Mouse (Mus musculus) midbrain, embryonic 11.5 days (tissue): ENCODE data around the gene Rorc. TPM values are rescaled to one million over a fixed set of nuclear protein-coding genes. Genes with fewer than 3 reads are reported as not detected.

Source experiments
- ATAC-seq: fragments of 200-750 bp; cut with Nextera tagmentation; 2 replicates; pipeline ENCODE4 v1.8.0; 2017; ENCODE audit warnings: moderate TSS enrichment, moderate library complexity; ENCODE audit not compliant: low FRiP score
- DNase-seq: peaks from one replicate; pipeline ENCODE4 v3.0.0; 2015; ENCODE audit warnings: low spot score; ENCODE audit errors: missing footprints
- H3K27ac ChIP-seq: fragments of 300-500 bp; sonication (generic); 2 replicates; pipeline ENCODE4 v1.5.1; 2014; ENCODE audit warnings: low read depth, low read length
- H3K27me3 ChIP-seq: fragments of 300-500 bp; sonication (generic); 2 replicates; pipeline ENCODE4 v1.6.1; 2014; ENCODE audit warnings: mild to moderate bottlenecking, low read length, moderate library complexity, mixed read lengths; ENCODE audit not compliant: control insufficient read depth, insufficient read depth
- H3K36me3 ChIP-seq: fragments of 300-500 bp; sonication (generic); 2 replicates; pipeline ENCODE4 v1.6.1; 2014; ENCODE audit warnings: mild to moderate bottlenecking, low read length, moderate library complexity, mixed read lengths; ENCODE audit not compliant: control insufficient read depth, insufficient read depth
- H3K4me1 ChIP-seq: fragments of 300-500 bp; sonication (generic); 2 replicates; pipeline ENCODE4 v1.6.1; 2014; ENCODE audit warnings: low read length; ENCODE audit not compliant: control insufficient read depth, insufficient read depth
- H3K4me2 ChIP-seq: fragments of 300-500 bp; sonication (generic); 2 replicates; pipeline ENCODE4 v1.6.1; 2014; ENCODE audit warnings: mild to moderate bottlenecking, moderate library complexity
- H3K4me3 ChIP-seq: fragments of 300-500 bp; sonication (generic); 2 replicates; pipeline ENCODE4 v1.5.1; 2014; ENCODE audit warnings: low read depth, low read length
- H3K9ac ChIP-seq: fragments of 300-500 bp; sonication (generic); 2 replicates; pipeline ENCODE4 v1.6.1; 2014; ENCODE audit warnings: low read length
- H3K9me3 ChIP-seq: fragments of 300-500 bp; sonication (generic); 2 replicates; pipeline ENCODE4 v1.6.1; 2016; ENCODE audit warnings: low read length; ENCODE audit not compliant: control insufficient read depth
- WGBS: fragments of 180-500 bp; shearing (Covaris S2); extraction: QIAGEN DNeasy Blood & Tissue Kit; methylation state at CpG from one replicate; pipeline ENCODE4 v1.1.7; 2014; 5-methylcytosine and 5-hydroxymethylcytosine counted together
- polyA plus RNA-seq: library from polyadenylated mRNA; unstranded; fragments of >200 nt; fragmentation: Nextera tagmentation; extraction: Ambion mirVana; gene quantifications from 2 replicates; pipeline ENCODE4 v1.2.1, GENCODE M21; 2014

The Rorc gene
- polyA plus RNA-seq, 1 experiment from 2014 or later: 0.14 TPM

DNA sequence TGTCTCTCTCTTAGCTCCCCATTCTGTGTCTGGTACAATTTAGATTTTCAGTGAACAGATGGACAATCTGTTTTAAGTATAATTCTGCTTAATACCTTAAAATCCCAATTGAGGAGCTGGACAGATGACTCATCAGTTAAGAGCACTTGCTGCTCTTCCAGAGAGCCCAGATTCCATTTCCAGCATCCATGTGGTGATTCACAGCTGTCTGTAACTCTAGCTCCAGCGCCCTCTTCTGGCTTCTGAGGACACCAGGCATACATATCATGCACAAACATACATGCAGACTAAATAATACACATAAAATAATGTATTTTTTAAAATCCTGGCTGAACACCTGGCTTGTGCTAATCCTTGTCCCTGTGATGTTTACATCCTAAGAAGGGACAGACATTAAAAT, 11.8 kb upstream of the Rorc start:
- no peak overlapping the region for H3K9ac ChIP-seq
- H3K4me3 ChIP-seq: no peak overlapping the region
- no peaks in the 10 kb centered on the region for H3K36me3 ChIP-seq
- DNase-seq (no peak), ATAC-seq (no peak)
- no peak overlapping the region for H3K4me2 ChIP-seq
- H3K27ac ChIP-seq: no peak overlapping the region
- H3K9me3 ChIP-seq: peaks cover 3% of the 10 kb centered on the region; the same call in 1 of the 2 replicates
- H3K4me1 ChIP-seq: peaks cover 3% of the 10 kb centered on the region
- H3K27me3 ChIP-seq: peaks cover 29% of the 10 kb centered on the region
- WGBS: 3% methylated on average over 1 of the region's 1 CpGs

DNA sequence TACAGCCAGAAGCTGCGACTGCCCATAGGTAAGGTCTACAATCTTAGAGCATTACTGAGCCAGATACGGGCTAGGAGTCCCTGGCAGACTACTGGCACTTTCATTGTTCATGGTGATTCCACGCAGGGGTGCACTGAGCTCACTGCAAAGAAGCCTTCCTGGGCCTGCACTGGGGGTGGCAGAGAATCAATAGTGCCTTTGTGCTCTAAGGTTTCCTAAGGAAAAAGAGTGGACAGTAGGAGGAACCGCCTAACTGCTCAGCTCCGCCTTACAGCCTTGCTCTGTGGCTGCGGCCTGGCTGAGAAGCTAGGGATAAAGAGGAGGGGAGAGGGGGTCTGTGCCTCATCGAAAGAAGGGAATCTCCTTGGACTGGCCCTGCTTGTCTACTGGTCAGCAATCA, 10.5 kb upstream of the Rorc start, which contains the start of gene C2cd4d:
C2cd4d (plus strand) TSS at position 301 of the 400 bp plus-strand sequence.
- no peak for ATAC-seq
- WGBS: 29% methylated on average over 7 of the region's 7 CpGs
- no peak within 1 kb of the TSS for H3K27ac ChIP-seq
- DNase-seq: peak; percentile 86
- peaks cover 29% of the 10 kb centered on the region for H3K27me3 ChIP-seq
- H3K4me1 ChIP-seq: peaks cover 3% of the 10 kb centered on the region
- H3K4me3 ChIP-seq: peak within 1 kb of the TSS; percentile 55
- H3K36me3 ChIP-seq: no peaks in the 10 kb centered on the region
- H3K9ac ChIP-seq: peak within 1 kb of the TSS; percentile 86
- peaks cover 3% of the 10 kb centered on the region; the same call in 1 of the 2 replicates for H3K9me3 ChIP-seq
- peak within 1 kb of the TSS; percentile 82 for H3K4me2 ChIP-seq

DNA sequence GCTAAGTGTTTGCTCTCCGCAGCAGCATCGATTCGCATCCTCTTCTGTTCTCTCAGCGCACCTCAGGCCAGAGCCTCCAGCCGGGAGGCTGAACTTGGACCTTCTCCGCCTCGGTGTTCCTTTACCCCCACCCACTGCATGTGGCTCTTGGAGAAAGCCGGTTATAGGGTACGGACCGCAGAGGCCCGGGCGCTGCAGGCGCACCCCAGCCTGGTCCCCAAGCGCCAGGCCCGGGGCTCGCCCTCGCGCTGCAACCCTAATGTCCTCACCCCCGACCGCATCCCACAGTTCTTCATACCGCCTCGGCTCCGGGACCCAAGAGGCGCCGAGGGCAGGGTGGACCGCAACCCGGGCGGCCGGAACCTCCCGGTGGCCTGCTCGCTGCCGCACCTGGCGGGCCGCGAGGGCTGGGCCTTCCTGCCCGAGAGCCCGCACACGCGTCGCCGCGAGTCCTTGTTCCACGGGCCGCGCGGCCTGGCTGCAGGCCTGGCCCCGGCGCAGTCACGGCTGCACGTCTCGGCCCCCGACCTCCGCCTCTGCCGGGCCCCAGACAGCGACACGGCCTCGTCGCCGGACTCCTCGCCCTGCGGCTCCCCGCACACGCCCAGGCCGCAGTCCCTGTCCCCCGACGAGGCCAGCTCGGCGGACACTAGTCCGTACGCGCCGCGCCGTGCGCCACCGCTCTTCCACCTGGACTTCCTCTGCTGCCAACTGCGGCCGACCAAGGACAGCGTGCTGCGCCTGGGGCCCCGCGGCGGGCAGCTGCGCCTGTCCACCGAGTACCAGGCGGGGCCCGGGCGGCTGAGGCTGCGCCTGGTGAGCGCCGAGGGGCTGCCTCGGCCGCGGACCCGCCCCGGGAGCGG, 9.1 kb upstream of the Rorc start:
- peak; percentile 96 for DNase-seq
- ATAC-seq: peak; percentile 79
- Histone ChIP-seq H3K9me3 (peaks cover 3% of the 10 kb centered on the region; the same call in 1 of the 2 replicates), H3K27ac (no peak overlapping the region), H3K9ac (peak overlapping the region; percentile 86), H3K27me3 (peaks cover 29% of the 10 kb centered on the region), H3K36me3 (no peaks in the 10 kb centered on the region), H3K4me1 (peaks cover 3% of the 10 kb centered on the region), H3K4me3 (peak overlapping the region; percentile 55), H3K4me2 (peak overlapping the region; percentile 82)
- 5% methylated on average over 97 of the region's 97 CpGs for WGBS

DNA sequence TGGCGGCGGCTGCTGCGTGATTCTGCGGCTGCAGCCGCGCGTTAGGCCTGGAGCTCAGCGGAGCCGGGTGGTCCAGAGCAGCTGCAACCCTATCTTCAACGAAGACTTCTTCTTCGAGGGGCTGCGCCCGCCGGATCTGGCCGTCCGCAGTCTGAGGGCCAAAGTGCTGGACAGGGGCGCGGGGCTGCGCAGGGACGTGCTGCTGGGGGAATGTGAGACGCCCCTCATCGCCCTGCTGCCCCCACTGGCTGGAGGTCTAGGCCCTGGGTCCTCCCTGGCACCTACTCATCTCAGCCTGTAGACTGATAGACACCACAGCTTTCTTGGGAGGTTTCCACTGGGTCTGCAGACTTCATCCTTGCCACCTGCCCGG, 8.5 kb upstream of the Rorc start:
- H3K4me3 ChIP-seq: peak overlapping the region; percentile 55
- peaks cover 3% of the 10 kb centered on the region; the same call in 1 of the 2 replicates for H3K9me3 ChIP-seq
- H3K4me1 ChIP-seq: peaks cover 3% of the 10 kb centered on the region
- peak overlapping the region; percentile 82 for H3K4me2 ChIP-seq
- H3K9ac ChIP-seq: peak overlapping the region; percentile 86
- peaks cover 29% of the 10 kb centered on the region for H3K27me3 ChIP-seq
- no peaks in the 10 kb centered on the region for H3K36me3 ChIP-seq
- ATAC-seq: peak; percentile 72
- 4% methylated on average over 17 of the region's 23 CpGs for WGBS
- no peak overlapping the region for H3K27ac ChIP-seq
- DNase-seq: peak; percentile 94

- Histone ChIP-seq H3K36me3 (no peaks in the 10 kb centered on the region), H3K9ac (no peak overlapping the region), H3K27ac (no peak overlapping the region), H3K4me1 (peaks cover 6% of the 10 kb centered on the region), H3K4me2 (no peak overlapping the region), H3K9me3 (peaks cover 3% of the 10 kb centered on the region; the same call in 1 of the 2 replicates), H3K4me3 (no peak overlapping the region), H3K27me3 (peaks cover 28% of the 10 kb centered on the region)
- peak; percentile 97 for DNase-seq
- peak; percentile 31; the same call in 1 of the 2 replicates for ATAC-seq
- WGBS: 17% methylated on average over 3 of the region's 3 CpGs
Measured at GRCm38 (mm10) chr3:94366761-94367160, 5.8 kb upstream of the Rorc start.

DNA sequence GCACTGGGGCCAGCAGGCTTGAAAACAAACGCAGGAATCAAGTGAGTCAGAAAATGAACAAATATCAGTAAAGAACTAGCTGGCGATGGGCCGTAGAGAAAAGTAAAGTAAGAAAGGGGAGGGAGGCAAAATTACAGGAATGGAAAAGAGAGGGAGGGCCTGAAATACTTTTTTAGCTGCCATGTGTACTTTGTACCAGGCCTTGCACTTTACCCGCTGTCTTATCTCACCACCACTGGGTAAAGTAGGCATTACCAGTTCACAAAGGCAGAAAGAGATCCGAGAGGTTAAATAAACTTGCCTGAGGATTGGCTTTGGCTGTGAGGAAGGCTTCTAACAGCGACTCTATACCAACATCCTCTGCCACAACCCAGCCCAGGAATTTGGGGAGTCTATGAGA, 5.1 kb upstream of the Rorc start:
- Histone ChIP-seq H3K9me3 (peaks cover 3% of the 10 kb centered on the region; the same call in 1 of the 2 replicates), H3K27me3 (peaks cover 22% of the 10 kb centered on the region), H3K4me3 (no peak overlapping the region), H3K4me2 (no peak overlapping the region), H3K4me1 (peaks cover 8% of the 10 kb centered on the region), H3K36me3 (no peaks in the 10 kb centered on the region), H3K9ac (no peak overlapping the region), H3K27ac (no peak overlapping the region)
- DNase-seq (no peak), ATAC-seq (no peak)
- WGBS: 80% methylated on average over 6 of the region's 6 CpGs

GRCm38 (mm10) chr3:94368631-94369030, 4.0 kb upstream of the Rorc start:
- Histone ChIP-seq H3K4me2 (no peak overlapping the region), H3K4me3 (no peak overlapping the region), H3K36me3 (no peaks in the 10 kb centered on the region), H3K27ac (no peak overlapping the region), H3K27me3 (peaks cover 10% of the 10 kb centered on the region), H3K9ac (no peak overlapping the region), H3K9me3 (no peaks in the 10 kb centered on the region), H3K4me1 (peaks cover 11% of the 10 kb centered on the region)
- DNase-seq: no peak
- 68% methylated on average over 6 of the region's 6 CpGs for WGBS
- no peak for ATAC-seq

GRCm38 (mm10) chr3:94369709-94370108, 2.9 kb upstream of the Rorc start:
- ATAC-seq: no peak
- Histone ChIP-seq H3K9me3 (no peaks in the 10 kb centered on the region), H3K27ac (no peak overlapping the region), H3K9ac (no peak overlapping the region), H3K4me1 (peaks cover 14% of the 10 kb centered on the region), H3K4me3 (no peak overlapping the region), H3K27me3 (peaks cover 3% of the 10 kb centered on the region), H3K36me3 (no peaks in the 10 kb centered on the region), H3K4me2 (no peak overlapping the region)
- no peak for DNase-seq
- 62% methylated on average over 2 of the region's 2 CpGs for WGBS

DNA sequence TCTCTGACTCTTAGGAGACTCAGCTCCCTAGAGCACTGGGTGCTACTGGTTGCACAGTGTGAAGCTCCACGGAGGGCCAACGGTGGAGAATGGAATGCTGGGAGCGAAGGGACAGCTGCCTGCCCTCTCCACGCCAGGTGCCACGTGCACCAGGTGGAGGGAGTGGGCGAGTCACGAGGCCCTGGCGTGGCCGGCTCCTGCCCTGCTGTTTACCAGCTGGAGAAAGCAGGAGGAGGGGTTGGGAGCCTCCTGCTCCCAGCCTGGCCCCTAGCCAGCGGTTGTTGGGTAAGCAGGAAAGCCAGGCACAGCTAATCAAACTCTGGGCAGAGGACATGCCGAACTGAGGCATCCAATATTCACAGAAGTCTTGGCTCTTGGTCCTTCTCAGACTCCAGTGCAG, 957 bp upstream of the Rorc start:
- Histone ChIP-seq H3K9ac (no peak overlapping the region), H3K9me3 (no peaks in the 10 kb centered on the region), H3K27me3 (no peaks in the 10 kb centered on the region), H3K4me2 (no peak overlapping the region), H3K27ac (no peak overlapping the region), H3K4me3 (no peak overlapping the region), H3K4me1 (peaks cover 14% of the 10 kb centered on the region), H3K36me3 (no peaks in the 10 kb centered on the region)
- DNase-seq (no peak), ATAC-seq (peak; percentile 12; the same call in 1 of the 2 replicates)
- 5% methylated on average over 11 of the region's 11 CpGs for WGBS
